Mouse (Mus musculus) forebrain, embryonic 12.5 days (tissue): ENCODE results near the gene Scube3. TPM values are rescaled to one million over a fixed set of nuclear protein-coding genes. Genes with fewer than 3 reads are reported as not detected.

Experiments
- ATAC-seq: fragments of 200-750 bp; cut with Nextera tagmentation; 2 replicates; pipeline ENCODE4 v1.8.0; 2017; ENCODE audit warnings: moderate TSS enrichment; ENCODE audit not compliant: low FRiP score
- H3K27ac ChIP-seq: fragments of 300-500 bp; sonication (generic); 2 replicates; pipeline ENCODE4 v1.5.1; 2016; ENCODE audit warnings: mild to moderate bottlenecking
- H3K27me3 ChIP-seq: fragments of 300-500 bp; sonication (generic); 2 replicates; pipeline ENCODE4 v1.6.1; 2016; ENCODE audit warnings: mild to moderate bottlenecking
- H3K36me3 ChIP-seq: fragments of 300-500 bp; sonication (generic); replicated peaks from 2 replicates; pipeline ENCODE4 v1.6.1; 2016; ENCODE audit warnings: mild to moderate bottlenecking
- H3K4me1 ChIP-seq: fragments of 300-500 bp; sonication (generic); 2 replicates; pipeline ENCODE4 v1.6.1; 2016
- H3K4me2 ChIP-seq: fragments of 300-500 bp; sonication (generic); 2 replicates; pipeline ENCODE4 v1.6.1; 2016; ENCODE audit warnings: mild to moderate bottlenecking, moderate library complexity
- H3K4me3 ChIP-seq: fragments of 300-500 bp; sonication (generic); replicated peaks from 2 replicates; pipeline ENCODE4 v1.5.1; 2016; ENCODE audit warnings: mild to moderate bottlenecking
- H3K9ac ChIP-seq: fragments of 300-500 bp; sonication (generic); 2 replicates; pipeline ENCODE4 v1.6.1; 2016; ENCODE audit warnings: mild to moderate bottlenecking
- H3K9me3 ChIP-seq: fragments of 300-500 bp; sonication (generic); 2 replicates; pipeline ENCODE4 v1.6.1; 2016
- WGBS: fragments of 180-500 bp; shearing (Covaris S2); methylation state at CpG from one replicate; pipeline ENCODE4 v1.1.7; 2016; 5-methylcytosine and 5-hydroxymethylcytosine counted together
- polyA plus RNA-seq: library from polyadenylated mRNA; unstranded; fragments of >200 nt; fragmentation: Nextera tagmentation; extraction: Ambion mirVana; gene quantifications from 2 replicates; pipeline ENCODE4 v1.2.1, GENCODE M21; 2016

The Scube3 gene
- polyA plus RNA-seq, 1 experiment from 2014 or later: 7.0 TPM

- 95% methylated on average over 5 of the region's 5 CpGs for WGBS
- H3K4me1 ChIP-seq: no peaks in the 10 kb centered on the region
- no peak overlapping the region for H3K9ac ChIP-seq
- no peak for ATAC-seq
- H3K27ac ChIP-seq: no peak overlapping the region
- no peaks in the 10 kb centered on the region for H3K9me3 ChIP-seq
- H3K36me3 ChIP-seq: peaks cover 35% of the 10 kb centered on the region
- no peaks in the 10 kb centered on the region for H3K27me3 ChIP-seq
- no peak overlapping the region for H3K4me3 ChIP-seq
- H3K4me2 ChIP-seq: no peak overlapping the region
Observed at GRCm38 (mm10) chr17:28188313-28188712, 46.4 kb downstream of the Scube3 start.

- H3K9ac ChIP-seq: no peak overlapping the region
- no peaks in the 10 kb centered on the region for H3K9me3 ChIP-seq
- H3K4me1 ChIP-seq: no peaks in the 10 kb centered on the region
- no peak overlapping the region for H3K27ac ChIP-seq
- no peak overlapping the region for H3K4me2 ChIP-seq
- no peak overlapping the region for H3K4me3 ChIP-seq
- H3K27me3 ChIP-seq: no peaks in the 10 kb centered on the region
- peaks cover 69% of the 10 kb centered on the region for H3K36me3 ChIP-seq
- 82% methylated on average over 1 of the region's 1 CpGs for WGBS
- ATAC-seq: no peak
Observed at GRCm38 (mm10) chr17:28192754-28193153, 50.8 kb downstream of the Scube3 start.

- Histone ChIP-seq H3K27ac (no peak overlapping the region), H3K36me3 (peaks cover 77% of the 10 kb centered on the region), H3K4me1 (no peaks in the 10 kb centered on the region), H3K9ac (no peak overlapping the region), H3K27me3 (no peaks in the 10 kb centered on the region), H3K4me2 (no peak overlapping the region), H3K4me3 (no peak overlapping the region), H3K9me3 (no peaks in the 10 kb centered on the region)
- WGBS: 86% methylated on average over 3 of the region's 3 CpGs
- no peak for ATAC-seq
Observed at GRCm38 (mm10) chr17:28193559-28193958, 51.6 kb downstream of the Scube3 start.

GRCm38 (mm10) chr17:28195033-28195432 is 53.1 kb downstream of the Scube3 start:
- no peak overlapping the region for H3K9ac ChIP-seq
- peaks cover 82% of the 10 kb centered on the region for H3K36me3 ChIP-seq
- WGBS: 99% methylated on average over 10 of the region's 10 CpGs
- H3K27ac ChIP-seq: no peak overlapping the region
- no peaks in the 10 kb centered on the region for H3K9me3 ChIP-seq
- H3K4me2 ChIP-seq: no peak overlapping the region
- no peaks in the 10 kb centered on the region for H3K27me3 ChIP-seq
- ATAC-seq: no peak
- no peak overlapping the region for H3K4me3 ChIP-seq
- no peaks in the 10 kb centered on the region for H3K4me1 ChIP-seq

GRCm38 (mm10) chr17:28197646-28198045 is 55.7 kb downstream of the Scube3 start:
- no peaks in the 10 kb centered on the region for H3K9me3 ChIP-seq
- peaks cover 85% of the 10 kb centered on the region for H3K36me3 ChIP-seq
- ATAC-seq: no peak
- H3K27ac ChIP-seq: no peak overlapping the region
- no peak overlapping the region for H3K4me2 ChIP-seq
- no peak overlapping the region for H3K9ac ChIP-seq
- no peaks in the 10 kb centered on the region for H3K27me3 ChIP-seq
- 77% methylated on average over 18 of the region's 18 CpGs for WGBS
- H3K4me3 ChIP-seq: no peak overlapping the region
- H3K4me1 ChIP-seq: no peaks in the 10 kb centered on the region

GRCm38 (mm10) chr17:28201982-28202381 is 60.0 kb downstream of the Scube3 start:
- no peak overlapping the region for H3K4me3 ChIP-seq
- ATAC-seq: no peak
- WGBS: 88% methylated on average over 14 of the region's 14 CpGs
- no peaks in the 10 kb centered on the region for H3K27me3 ChIP-seq
- H3K9me3 ChIP-seq: no peaks in the 10 kb centered on the region
- no peaks in the 10 kb centered on the region for H3K4me1 ChIP-seq
- 0 out of 2 replicates have a peak overlapping the region, but pooled peaks have one; percentile 20 for H3K27ac ChIP-seq
- H3K4me2 ChIP-seq: no peak overlapping the region
- H3K9ac ChIP-seq: no peak overlapping the region
- peaks cover 75% of the 10 kb centered on the region for H3K36me3 ChIP-seq

- WGBS: 35% methylated on average over 14 of the region's 14 CpGs
- H3K27me3 ChIP-seq: peaks cover 9% of the 10 kb centered on the region; the same call in 1 of the 2 replicates
- ATAC-seq: no peak
- no peak overlapping the region for H3K9ac ChIP-seq
- H3K36me3 ChIP-seq: peaks cover 60% of the 10 kb centered on the region
- peaks cover 11% of the 10 kb centered on the region for H3K4me1 ChIP-seq
- H3K4me3 ChIP-seq: no peak overlapping the region
- no peak overlapping the region for H3K4me2 ChIP-seq
- no peaks in the 10 kb centered on the region for H3K9me3 ChIP-seq
- no peak overlapping the region for H3K27ac ChIP-seq
Observed at GRCm38 (mm10) chr17:28204052-28204720, 62.2 kb downstream of the Scube3 start.

- no peak overlapping the region for H3K9ac ChIP-seq
- WGBS: 89% methylated on average over 8 of the region's 8 CpGs
- H3K4me3 ChIP-seq: no peak overlapping the region
- H3K36me3 ChIP-seq: peaks cover 49% of the 10 kb centered on the region
- H3K27me3 ChIP-seq: peaks cover 14% of the 10 kb centered on the region; the same call in 1 of the 2 replicates
- no peak overlapping the region for H3K4me2 ChIP-seq
- H3K27ac ChIP-seq: no peak overlapping the region
- H3K4me1 ChIP-seq: peaks cover 14% of the 10 kb centered on the region
- H3K9me3 ChIP-seq: no peaks in the 10 kb centered on the region
- ATAC-seq: no peak
Observed at GRCm38 (mm10) chr17:28205443-28205842, 63.5 kb downstream of the Scube3 start.

- peaks cover 14% of the 10 kb centered on the region; the same call in 1 of the 2 replicates for H3K27me3 ChIP-seq
- H3K9me3 ChIP-seq: no peaks in the 10 kb centered on the region
- no peak overlapping the region for H3K4me3 ChIP-seq
- peak overlapping the region; percentile 6; the same call in 1 of the 2 replicates for H3K27ac ChIP-seq
- peaks cover 14% of the 10 kb centered on the region for H3K4me1 ChIP-seq
- no peak for ATAC-seq
- WGBS: 78% methylated on average over 8 of the region's 8 CpGs
- no peak overlapping the region for H3K4me2 ChIP-seq
- H3K9ac ChIP-seq: no peak overlapping the region
- peaks cover 33% of the 10 kb centered on the region for H3K36me3 ChIP-seq
Observed at GRCm38 (mm10) chr17:28207092-28207491, 65.2 kb downstream of the Scube3 start.

- ATAC-seq: no peak
- WGBS: 26% methylated on average over 26 of the region's 26 CpGs
- H3K4me1 ChIP-seq: peaks cover 14% of the 10 kb centered on the region
- peaks cover 14% of the 10 kb centered on the region; the same call in 1 of the 2 replicates for H3K27me3 ChIP-seq
- peak within 1 kb of the TSS; percentile 6; the same call in 1 of the 2 replicates for H3K27ac ChIP-seq
- no peaks in the 10 kb centered on the region for H3K9me3 ChIP-seq
- H3K9ac ChIP-seq: peak within 1 kb of the TSS; percentile 38; the same call in 1 of the 2 replicates
- H3K4me3 ChIP-seq: peak within 1 kb of the TSS; percentile 7; the same call in 1 of the 2 replicates
- peak within 1 kb of the TSS; percentile 29 for H3K4me2 ChIP-seq
- peaks cover 26% of the 10 kb centered on the region for H3K36me3 ChIP-seq
Observed at GRCm38 (mm10) chr17:28207591-28208313, 65.8 kb downstream of the Scube3 start, which contains the start of gene Def6. Gene Def6, plus strand, starts transcription at chr17:28207778.

- Histone ChIP-seq H3K4me1 (peaks cover 14% of the 10 kb centered on the region), H3K27me3 (peaks cover 14% of the 10 kb centered on the region; the same call in 1 of the 2 replicates), H3K27ac (no peak overlapping the region), H3K4me2 (peak overlapping the region; percentile 29; the same call in 1 of the 2 replicates), H3K36me3 (peaks cover 21% of the 10 kb centered on the region), H3K9ac (peak overlapping the region; percentile 38; the same call in 1 of the 2 replicates), H3K4me3 (no peak overlapping the region), H3K9me3 (no peaks in the 10 kb centered on the region)
- no peak for ATAC-seq
- 81% methylated on average over 8 of the region's 8 CpGs for WGBS
Observed at GRCm38 (mm10) chr17:28208314-28208612, 66.3 kb downstream of the Scube3 start.

- 69% methylated on average over 4 of the region's 4 CpGs for whole genome bisulfite sequencing
Observed at GRCm38 (mm10) chr17:28209457-28210110, 67.6 kb downstream of the Scube3 start.

More at GRCm38 (mm10) chr17:28209457-28210110, 67.6 kb downstream of the Scube3 start:
- Histone ChIP-seq H3K27me3 (peaks cover 14% of the 10 kb centered on the region; the same call in 1 of the 2 replicates), H3K4me3 (no peak overlapping the region), H3K4me1 (peaks cover 14% of the 10 kb centered on the region), H3K36me3 (peaks cover 9% of the 10 kb centered on the region; the same call in 1 of the 2 replicates), H3K9me3 (no peaks in the 10 kb centered on the region), H3K27ac (no peak overlapping the region), H3K4me2 (no peak overlapping the region), H3K9ac (no peak overlapping the region)
- ATAC-seq: no peak
